Mouse (Mus musculus) cerebellum, postnatal 25 days (tissue): ENCODE measurements around the gene Mt4.
A peak's percentile ranks its signal among the peaks of the same experiment; 100 is the strongest.
"Not testable (repeated sequence)": the region's sequence is repeated elsewhere in the genome, so short reads cannot be mapped to it uniquely, and the experiment has no call there.

Experiments
- DNase-seq, 2 experiments: peaks; one replicate each; pipeline ENCODE4 v3.0.0; 2021; ENCODE audit warnings: mixed read lengths in 2 of 2

The Mt4 gene

GRCm38 (mm10) chr8:94136933-94137332 is at the start of gene Mt4:
Gene Mt4, plus strand, starts transcription at chr8:94137197.
- no peak for DNase-seq

DNA sequence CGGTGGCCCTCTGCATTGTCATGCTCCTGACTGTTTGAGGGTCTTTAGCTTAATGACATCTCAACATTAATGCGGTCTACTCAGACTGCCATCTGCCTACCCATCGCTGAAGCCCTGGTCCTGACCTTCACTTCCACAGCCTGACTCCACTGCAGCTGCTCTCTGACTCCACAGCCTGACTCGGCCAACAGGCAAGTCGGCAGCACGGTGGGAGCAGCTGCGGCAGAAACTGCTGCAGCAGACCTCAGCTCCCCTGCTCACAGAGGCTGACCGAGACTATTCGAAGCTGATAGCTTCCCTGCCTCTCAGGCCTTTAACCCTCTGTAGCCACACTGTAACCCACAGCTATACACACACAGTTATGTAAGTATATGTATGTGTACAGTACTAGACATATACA is 49.0 kb upstream of the Mt4 start:
- DNase-seq, result no peak

DNA sequence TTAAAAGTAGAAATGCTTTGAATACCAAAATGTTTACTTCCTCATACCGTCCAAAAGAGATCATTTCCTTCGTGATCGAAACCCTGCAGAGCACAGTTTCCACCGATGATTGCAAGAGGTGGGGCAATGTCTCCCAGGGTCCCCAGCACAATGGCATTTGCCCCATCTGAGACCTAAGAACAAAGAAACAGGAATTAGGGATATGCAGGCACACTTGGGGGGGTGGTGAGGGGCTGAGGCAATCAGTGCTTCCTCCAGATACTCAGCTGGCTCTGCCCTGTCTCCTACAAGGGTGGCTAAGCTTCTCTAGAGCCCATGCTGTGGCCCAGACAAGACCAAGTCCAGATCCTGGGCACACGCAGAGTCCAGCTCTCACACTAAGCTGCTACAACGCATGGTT is 47.3 kb upstream of the Mt4 start:
- DNase-seq, result no peak

DNA sequence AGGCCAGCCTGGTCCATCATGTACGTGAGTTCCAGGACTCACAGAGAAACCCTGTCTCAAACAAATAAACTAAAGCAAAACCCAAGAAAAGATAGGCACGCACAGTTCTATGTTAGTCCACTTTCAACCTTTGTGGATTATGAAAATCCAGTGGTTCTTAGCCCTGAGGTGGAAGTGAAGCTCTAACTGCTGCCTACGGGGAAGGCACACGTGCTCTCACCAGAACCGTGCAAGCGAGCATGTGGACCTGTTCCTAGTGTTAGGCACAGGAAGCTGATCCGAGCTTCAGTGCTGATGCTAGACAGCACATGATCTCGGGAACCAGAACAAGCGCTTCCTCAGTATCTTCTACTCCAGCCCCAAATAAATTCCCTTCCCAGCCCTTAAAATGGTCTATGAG is 44.1 kb upstream of the Mt4 start:
- DNase-seq, result no peak

DNA sequence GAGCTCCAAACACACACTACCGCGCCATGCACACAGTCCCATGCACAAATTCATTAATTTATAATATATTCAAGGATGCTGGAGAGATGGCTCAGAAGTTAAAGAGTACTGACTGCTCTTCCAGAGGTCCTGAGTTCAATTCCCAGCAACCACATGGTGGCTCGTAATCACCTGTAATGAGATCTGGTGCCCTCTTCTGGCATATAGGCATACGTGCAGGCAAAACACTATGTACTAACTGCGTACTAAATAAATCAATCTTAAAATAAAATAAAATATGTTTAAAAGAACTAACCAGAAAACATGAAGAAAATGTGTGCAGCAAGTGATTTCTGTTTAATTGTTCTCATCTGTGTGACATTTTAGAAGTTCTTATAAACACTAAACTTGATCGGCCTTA is 42.7 kb upstream of the Mt4 start:
- no peak for DNase-seq

DNA sequence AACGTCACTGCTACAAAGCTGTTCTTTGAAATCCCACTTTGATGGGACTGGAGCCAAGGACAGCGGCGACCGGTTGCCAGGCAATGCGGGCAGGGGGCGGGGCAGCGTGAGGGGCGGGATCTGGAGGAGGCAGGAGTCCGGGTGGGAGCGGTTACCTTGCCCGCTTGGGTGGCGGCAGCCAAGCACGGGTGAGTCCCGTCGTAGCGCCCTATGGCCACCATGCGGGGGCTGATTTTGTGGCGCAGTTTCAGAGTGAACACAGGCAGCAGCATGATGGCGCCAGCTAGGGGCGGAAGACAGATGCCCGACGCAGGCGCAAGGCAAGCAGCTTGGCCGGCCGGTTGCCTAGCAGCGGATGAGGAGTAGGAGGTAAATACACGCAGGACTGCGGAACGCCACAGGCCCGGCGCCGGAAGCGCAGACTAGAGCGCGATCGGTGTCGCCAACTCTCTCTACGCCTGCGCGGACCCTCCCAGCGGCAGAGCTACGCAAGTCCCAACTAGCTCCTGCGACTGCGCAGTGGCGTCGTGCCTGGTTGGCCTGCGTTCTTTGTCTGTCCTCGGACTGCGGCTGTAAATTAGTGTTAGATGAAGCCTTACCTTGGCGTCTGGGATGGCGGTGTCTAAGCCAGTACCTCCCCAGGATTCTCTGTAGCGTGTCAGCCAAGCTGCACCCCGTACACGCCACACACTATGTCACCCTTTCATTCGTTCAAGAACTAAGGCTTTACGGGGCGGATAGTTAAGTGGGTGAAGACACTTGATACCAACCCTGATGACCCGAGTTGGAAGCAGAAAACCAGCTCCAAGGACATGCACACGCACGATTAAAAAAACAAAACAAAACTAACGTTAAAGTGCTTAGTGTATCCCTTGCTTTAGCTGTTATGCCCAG is 38.7 kb upstream of the Mt4 start, which contains the start of gene Bbs2:
Gene Bbs2 (minus strand): TSS at position 848 of the 894 bp plus-strand sequence.
- DNase-seq, result peak; percentile 100

DNA sequence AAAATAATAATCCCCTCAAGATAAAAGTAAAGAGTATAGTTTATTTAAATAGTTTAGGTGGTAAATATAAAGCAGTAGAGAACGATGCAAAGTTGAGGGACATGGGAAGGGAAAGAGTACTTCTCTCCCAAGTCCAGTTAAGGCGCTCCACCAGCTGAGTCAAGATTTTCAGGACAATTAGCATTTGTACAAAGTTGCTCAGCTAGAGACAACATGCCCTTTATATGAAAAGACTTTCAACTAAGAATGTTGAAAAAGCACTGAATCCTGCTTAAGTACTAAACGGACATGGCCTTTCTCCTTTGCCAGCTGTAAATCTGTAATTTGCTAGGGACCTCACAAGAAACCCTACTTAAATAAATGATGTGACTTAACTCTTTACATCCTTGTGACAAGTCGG is 38.0 kb upstream of the Mt4 start:
- DNase-seq, result no peak

- DNase-seq, result no peak
These were observed 32.9 kb upstream of the Mt4 start for GRCm38 (mm10) chr8:94104146-94104545.

DNA sequence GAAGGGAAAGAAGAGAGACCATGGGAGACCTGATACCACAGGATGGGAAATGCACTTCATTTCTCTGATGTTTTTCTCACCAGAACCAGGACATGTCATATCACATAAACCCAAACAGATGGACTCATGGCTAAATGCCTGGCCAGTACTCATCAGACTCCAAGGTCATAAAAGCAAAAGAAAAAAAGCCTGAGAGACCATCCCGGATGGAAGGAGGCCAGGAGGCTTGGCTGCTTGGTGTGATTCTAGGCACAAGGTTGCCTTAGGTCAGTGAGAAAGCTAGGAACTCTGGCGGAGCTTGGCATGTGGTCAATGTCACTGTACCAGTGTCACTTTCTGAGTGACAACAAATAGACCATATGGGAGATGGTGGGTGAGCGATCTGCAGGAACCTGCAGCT is 29.1 kb upstream of the Mt4 start:
- DNase-seq, result peak; percentile 17 to 35

DNA sequence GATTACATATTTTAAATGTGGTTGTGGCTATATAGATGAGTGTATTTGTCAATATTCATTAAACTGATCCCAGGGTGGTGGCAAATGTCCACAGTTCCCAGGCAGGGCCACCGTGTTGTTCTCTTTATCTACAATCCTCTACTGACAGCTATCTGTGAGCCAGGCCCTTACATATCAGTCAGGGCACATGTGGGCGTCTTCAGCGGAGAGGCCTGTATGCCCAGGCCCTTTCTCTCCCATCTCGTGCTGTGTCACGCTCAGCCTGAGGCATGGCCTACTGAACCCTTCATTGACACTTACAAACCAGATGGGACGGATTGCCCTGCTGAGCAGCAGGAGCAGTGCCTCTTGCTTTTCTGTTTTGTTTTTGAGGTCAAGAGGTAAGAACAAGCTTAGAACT is 27.6 kb upstream of the Mt4 start:
- no peak for DNase-seq

DNA sequence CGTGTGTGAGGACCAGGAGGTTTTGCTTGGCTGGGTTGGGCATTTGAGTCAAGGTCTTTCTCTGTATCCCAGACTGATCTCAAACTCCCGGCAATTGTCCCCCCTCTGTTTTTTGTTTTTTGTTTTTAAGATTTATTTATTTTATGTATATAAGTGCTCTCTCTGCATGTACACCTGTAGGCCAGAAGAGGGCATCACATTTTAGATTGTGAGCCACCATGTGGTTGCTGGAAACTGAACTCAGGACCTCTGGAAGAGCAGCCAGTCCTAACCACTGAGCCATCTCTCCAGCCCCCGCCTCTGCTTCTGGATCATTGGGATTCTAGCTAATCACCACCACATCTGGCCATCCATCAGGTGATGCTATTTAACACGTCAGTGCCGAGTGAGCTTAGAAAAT is 27.2 kb upstream of the Mt4 start:
- DNase-seq, result no peak

DNA sequence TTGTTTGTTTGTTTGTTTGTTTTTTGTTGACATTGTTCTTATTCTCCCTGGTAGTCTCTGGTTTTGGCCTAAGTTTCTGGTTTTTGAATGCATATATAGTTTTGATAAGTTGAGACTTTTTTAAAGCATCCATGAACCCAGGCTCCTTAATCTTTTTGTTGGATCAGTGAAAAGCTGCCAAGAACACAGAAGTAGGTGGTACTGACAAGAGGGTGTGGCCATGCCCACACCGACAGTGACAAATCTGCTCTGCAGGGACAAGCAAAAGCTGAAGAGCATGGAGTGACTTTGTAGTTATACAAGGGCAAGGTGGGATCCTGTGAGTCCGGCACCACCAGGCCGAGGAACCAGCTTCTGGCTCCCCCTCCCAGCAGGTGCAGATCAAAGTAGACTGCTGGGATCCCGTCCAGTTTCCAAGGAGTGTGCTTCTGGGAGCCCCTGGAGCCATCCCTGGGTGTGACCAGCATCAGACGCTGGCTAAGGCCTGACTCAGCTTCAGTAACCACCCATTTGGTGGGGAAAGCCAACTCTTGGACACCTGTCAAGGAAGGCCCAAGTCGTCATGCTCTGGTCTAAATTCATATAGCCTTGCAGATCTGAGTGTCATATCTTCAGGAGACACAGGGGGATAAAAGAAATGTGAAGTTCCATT is 26.3 kb upstream of the Mt4 start:
- DNase-seq, result no peak

DNA sequence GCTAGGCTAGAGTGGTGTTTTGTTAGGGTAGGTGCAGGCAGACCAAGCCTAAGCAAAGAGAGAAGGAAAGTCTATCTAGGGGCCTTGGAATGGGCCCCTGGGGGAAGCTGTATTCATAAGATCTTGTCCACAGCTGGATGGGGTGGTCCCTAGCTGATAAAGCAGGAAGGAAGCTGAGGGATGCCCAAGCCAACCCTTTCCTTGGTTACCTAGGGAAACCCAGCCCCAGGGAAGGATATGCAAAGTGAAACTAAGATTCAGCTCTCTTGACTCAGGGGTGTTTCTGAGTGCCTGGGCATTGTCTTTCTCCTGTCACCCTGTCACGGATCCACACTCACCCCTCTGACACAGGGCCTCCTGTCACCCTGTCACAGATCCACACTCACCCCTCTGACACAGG is 23.6 kb upstream of the Mt4 start:
- no peak for DNase-seq

GRCm38 (mm10) chr8:94113972-94114371 is 23.0 kb upstream of the Mt4 start:
- no peak for DNase-seq

DNA sequence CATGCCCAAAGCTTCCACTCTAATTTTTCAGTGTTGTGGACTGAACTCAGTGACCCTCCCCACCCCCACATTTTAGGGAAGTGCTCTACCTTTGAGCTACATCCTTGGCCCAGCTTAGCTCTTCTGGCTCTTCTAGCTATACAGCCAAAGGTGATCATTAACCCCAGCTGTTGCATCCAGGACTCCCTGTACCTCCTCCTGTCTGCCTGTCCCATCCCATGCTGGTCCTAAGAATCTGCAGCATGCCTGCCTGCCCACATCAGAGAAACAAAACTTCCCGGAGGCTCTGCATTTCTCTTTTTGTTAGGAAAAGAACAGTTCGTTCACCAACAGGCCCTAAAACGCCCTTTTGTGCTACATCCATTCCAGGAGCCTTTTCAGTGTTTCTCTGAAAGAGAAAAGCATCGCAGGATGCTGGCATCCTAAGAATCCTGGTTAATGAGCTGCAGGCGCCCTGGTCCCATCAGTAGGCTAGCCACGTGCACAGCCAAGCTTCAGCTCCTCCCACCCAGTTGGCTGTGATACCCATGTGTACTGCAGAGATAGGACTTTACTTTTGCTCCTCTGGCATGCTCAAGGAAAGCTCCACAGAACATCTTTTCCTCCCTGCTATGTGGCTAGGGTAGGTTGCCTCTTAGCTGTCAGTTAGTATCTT is 18.1 kb upstream of the Mt4 start:
- DNase-seq, result peak in 1 of 2 experiments; percentile 31

DNA sequence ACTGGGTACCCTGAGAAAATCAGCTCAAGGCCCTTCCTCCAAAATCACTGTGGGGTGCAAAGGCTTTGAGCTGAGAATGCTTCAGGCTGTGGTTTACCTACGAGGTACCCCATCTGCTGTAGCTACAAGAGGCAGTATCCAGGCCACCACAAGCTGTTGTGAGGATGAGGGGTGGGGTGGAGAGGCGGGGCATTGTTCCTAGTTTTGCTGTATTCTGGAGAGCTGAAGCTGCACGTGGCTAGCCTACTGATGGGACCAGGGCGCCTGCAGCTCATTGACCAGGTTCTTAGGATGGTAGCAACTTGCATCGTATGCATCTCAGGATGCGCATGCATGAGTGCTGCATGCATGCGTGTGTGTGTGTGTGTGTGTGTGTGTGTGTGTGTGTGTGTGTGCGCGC is 15.4 kb upstream of the Mt4 start:
- DNase-seq, result no peak

DNA sequence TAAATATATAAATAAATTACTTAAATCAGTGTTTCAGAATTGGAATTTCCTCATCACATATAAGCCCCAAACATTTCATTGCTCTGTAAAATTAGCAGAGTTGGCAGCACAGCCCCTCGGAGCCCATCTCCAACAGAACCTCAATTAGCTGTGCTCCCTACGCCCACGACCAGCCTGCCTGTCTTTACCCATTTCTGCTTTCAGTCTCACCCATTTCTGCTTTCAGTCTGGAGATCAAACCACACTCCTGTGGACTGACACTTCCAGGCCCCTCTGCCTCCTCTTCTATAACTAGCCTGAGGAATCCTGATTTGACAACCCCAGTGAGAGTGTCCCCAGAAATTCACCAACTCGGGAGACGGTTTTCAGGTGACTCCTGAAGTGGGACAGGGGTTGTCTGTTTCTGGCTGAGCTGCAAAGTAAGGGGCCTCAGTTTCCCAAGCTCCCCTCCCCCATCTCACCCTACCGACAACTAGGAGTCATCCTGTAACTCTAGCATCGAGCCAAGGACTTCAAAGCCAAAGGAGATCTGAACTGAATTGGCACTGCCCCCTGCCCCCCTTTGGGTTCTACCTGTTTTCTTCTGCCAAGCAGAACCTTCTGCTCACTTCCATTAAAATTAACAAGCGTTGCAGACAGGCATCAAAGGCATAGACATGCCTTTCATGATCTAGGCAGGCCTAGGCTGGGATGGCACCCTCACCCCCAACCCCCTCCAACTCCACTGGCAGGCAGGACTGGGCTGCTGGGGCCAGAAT is 14.1 kb upstream of the Mt4 start:
- DNase-seq, result no peak

GRCm38 (mm10) chr8:94127711-94128110 is 9.3 kb upstream of the Mt4 start:
- no peak for DNase-seq

DNA sequence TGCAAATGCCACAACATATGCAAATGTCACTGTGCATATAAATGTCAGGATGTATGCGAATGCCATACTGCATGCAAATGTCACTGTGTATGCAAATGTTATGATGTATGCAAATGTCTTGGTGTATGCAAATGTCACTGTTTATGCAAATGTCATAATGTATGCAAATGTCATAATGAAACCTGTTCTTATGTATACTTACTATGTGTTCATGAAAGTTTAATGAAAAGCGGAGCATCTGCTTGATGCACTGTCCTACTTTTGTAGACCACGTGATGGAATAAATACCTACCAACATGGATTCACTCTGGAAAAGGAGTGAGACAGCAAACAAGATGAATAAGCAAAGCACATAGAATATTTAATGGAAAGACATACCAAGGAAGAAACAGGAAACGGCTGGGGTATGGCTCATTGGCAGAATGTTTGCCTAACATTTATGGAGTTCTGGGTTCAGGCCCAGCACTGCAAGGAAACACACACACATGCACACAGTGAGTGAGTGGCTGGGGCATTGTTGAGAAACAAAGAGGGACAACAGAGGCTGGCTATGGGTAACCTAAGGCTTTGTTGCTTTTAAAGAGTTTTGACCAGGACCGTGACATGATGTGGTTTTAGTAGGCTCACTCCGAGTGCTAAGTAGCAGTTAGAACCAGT is 7.7 kb upstream of the Mt4 start:
- no peak for DNase-seq

DNA sequence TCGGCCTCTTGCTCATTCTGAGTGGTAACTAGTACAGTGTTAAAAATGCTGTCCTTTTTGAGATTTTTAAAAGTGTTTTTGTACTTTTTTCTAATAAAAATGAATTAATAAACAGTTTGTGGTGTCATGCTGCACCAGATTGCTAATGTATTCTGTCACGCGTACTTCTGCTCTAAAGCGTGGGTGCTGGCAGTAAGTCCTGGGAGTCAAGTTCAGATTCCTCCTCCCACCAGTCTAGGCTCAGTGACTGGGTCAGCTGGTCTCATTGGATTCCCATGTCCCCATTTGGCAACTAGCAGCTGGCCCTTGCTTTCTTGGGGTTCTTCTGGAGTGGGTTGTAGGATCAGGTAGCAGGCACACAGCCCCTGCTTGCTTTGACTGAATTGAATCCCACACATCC is 6.9 kb upstream of the Mt4 start:
- no peak for DNase-seq

- no peak for DNase-seq
These were observed 4.9 kb upstream of the Mt4 start for GRCm38 (mm10) chr8:94132096-94132495.

- not testable (repeated sequence) for DNase-seq
These were observed 2.4 kb upstream of the Mt4 start for GRCm38 (mm10) chr8:94134601-94135000.

GRCm38 (mm10) chr8:94135556-94135955 is 1.4 kb upstream of the Mt4 start:
- no peak for DNase-seq
